Mouse (Mus musculus) midbrain, embryonic 13.5 days (tissue): ENCODE data around the gene Nln. TPM values are rescaled to one million over a fixed set of nuclear protein-coding genes. Genes with fewer than 3 reads are reported as not detected.

Source experiments
- ATAC-seq: fragments of 200-750 bp; cut with Nextera tagmentation; 2 replicates; pipeline ENCODE4 v1.8.0; 2017; ENCODE audit warnings: mild to moderate bottlenecking, moderate TSS enrichment, moderate library complexity
- H3K27ac ChIP-seq: fragments of 300-500 bp; sonication (generic); 2 replicates; pipeline ENCODE4 v1.5.1; 2015; ENCODE audit warnings: inconsistent platforms, mild to moderate bottlenecking, moderate library complexity
- H3K27me3 ChIP-seq: fragments of 300-500 bp; sonication (generic); 2 replicates; pipeline ENCODE4 v1.6.1; 2015; ENCODE audit warnings: mild to moderate bottlenecking, inconsistent platforms
- H3K36me3 ChIP-seq: fragments of 300-500 bp; sonication (generic); 2 replicates; pipeline ENCODE4 v1.6.1; 2015; ENCODE audit warnings: mild to moderate bottlenecking, inconsistent platforms
- H3K4me1 ChIP-seq: fragments of 300-500 bp; sonication (generic); replicated peaks from 2 replicates; pipeline ENCODE4 v1.6.1; 2015; ENCODE audit warnings: inconsistent platforms
- H3K4me2 ChIP-seq: fragments of 300-500 bp; sonication (generic); replicated peaks from 2 replicates; pipeline ENCODE4 v1.6.1; 2015; ENCODE audit warnings: moderate library complexity, mild to moderate bottlenecking, inconsistent platforms
- H3K4me3 ChIP-seq: fragments of 300-500 bp; sonication (generic); replicated peaks from 2 replicates; pipeline ENCODE4 v1.5.1; 2015; ENCODE audit warnings: mild to moderate bottlenecking, inconsistent platforms
- H3K9ac ChIP-seq: fragments of 300-500 bp; sonication (generic); replicated peaks from 2 replicates; pipeline ENCODE4 v1.6.1; 2015; ENCODE audit warnings: mild to moderate bottlenecking, inconsistent platforms
- H3K9me3 ChIP-seq: fragments of 300-500 bp; sonication (generic); 2 replicates; pipeline ENCODE4 v1.6.1; 2016; ENCODE audit warnings: mild to moderate bottlenecking, inconsistent platforms
- WGBS: fragments of 180-500 bp; shearing (Covaris S2); methylation state at CpG from one replicate; pipeline ENCODE4 v1.1.7; 2015; 5-methylcytosine and 5-hydroxymethylcytosine counted together
- polyA plus RNA-seq: library from polyadenylated mRNA; unstranded; fragments of >200 nt; fragmentation: Nextera tagmentation; extraction: Ambion mirVana; gene quantifications from 2 replicates; pipeline ENCODE4 v1.2.1, GENCODE M21; 2015

Nln gene
- polyA plus RNA-seq, 1 experiment from 2014 or later: 40.6 TPM

- Histone ChIP-seq H3K36me3 (peaks cover 46% of the 10 kb centered on the region), H3K4me1 (peaks cover 23% of the 10 kb centered on the region), H3K27me3 (no peaks in the 10 kb centered on the region), H3K27ac (no peak overlapping the region), H3K9me3 (no peaks in the 10 kb centered on the region), H3K4me3 (no peak overlapping the region), H3K4me2 (no peak overlapping the region), H3K9ac (no peak overlapping the region)
- no peak for ATAC-seq
- WGBS: 91% methylated on average over 2 of the region's 2 CpGs
Observed at GRCm38 (mm10) chr13:104114827-104115226, 5.4 kb upstream of the Nln start.

- no peak for ATAC-seq
- Histone ChIP-seq H3K4me1 (peaks cover 23% of the 10 kb centered on the region), H3K36me3 (peaks cover 35% of the 10 kb centered on the region), H3K4me3 (no peak overlapping the region), H3K27ac (no peak overlapping the region), H3K9ac (no peak overlapping the region), H3K9me3 (no peaks in the 10 kb centered on the region), H3K4me2 (no peak overlapping the region), H3K27me3 (no peaks in the 10 kb centered on the region)
- WGBS: 96% methylated on average over 4 of the region's 4 CpGs
Observed at GRCm38 (mm10) chr13:104113782-104114181, 4.4 kb upstream of the Nln start.

- peak overlapping the region; percentile 34 for H3K4me2 ChIP-seq
Observed at GRCm38 (mm10) chr13:104112266-104112900, 3.0 kb upstream of the Nln start.

GRCm38 (mm10) chr13:104110526-104110925, 1.1 kb upstream of the Nln start:
- 33% methylated on average over 7 of the region's 7 CpGs for WGBS
- Histone ChIP-seq H3K4me3 (peak overlapping the region; percentile 75), H3K27me3 (no peaks in the 10 kb centered on the region), H3K9ac (peak overlapping the region; percentile 81), H3K36me3 (peaks cover 15% of the 10 kb centered on the region; the same call in 1 of the 2 replicates), H3K4me2 (peak overlapping the region; percentile 92), H3K27ac (peak overlapping the region; percentile 79), H3K9me3 (no peaks in the 10 kb centered on the region), H3K4me1 (peaks cover 26% of the 10 kb centered on the region)
- no peak for ATAC-seq

More at GRCm38 (mm10) chr13:104112266-104112900, 3.0 kb upstream of the Nln start:
- no peaks in the 10 kb centered on the region for H3K9me3 ChIP-seq
- H3K27ac ChIP-seq: no peak overlapping the region; the same call in 1 of the 2 replicates
- no peaks in the 10 kb centered on the region for H3K27me3 ChIP-seq
- H3K4me3 ChIP-seq: peak overlapping the region; percentile 13
- no peak for ATAC-seq
- H3K36me3 ChIP-seq: peaks cover 28% of the 10 kb centered on the region
- 29% methylated on average over 12 of the region's 12 CpGs for WGBS
- peaks cover 26% of the 10 kb centered on the region for H3K4me1 ChIP-seq
- no peak overlapping the region for H3K9ac ChIP-seq

GRCm38 (mm10) chr13:104109816-104110521, 555 bp upstream of the Nln start:
- Histone ChIP-seq H3K4me3 (peak overlapping the region; percentile 75), H3K27me3 (no peaks in the 10 kb centered on the region), H3K4me2 (peak overlapping the region; percentile 92), H3K36me3 (peaks cover 10% of the 10 kb centered on the region; the same call in 1 of the 2 replicates), H3K9me3 (no peaks in the 10 kb centered on the region), H3K9ac (peak overlapping the region; percentile 81), H3K27ac (peak overlapping the region; percentile 79), H3K4me1 (peaks cover 26% of the 10 kb centered on the region)
- ATAC-seq: peak; percentile 91
- WGBS: under 1% methylated on average over 32 of the region's 38 CpGs

- H3K4me1 ChIP-seq: peaks cover 26% of the 10 kb centered on the region
- H3K4me2 ChIP-seq: peak overlapping the region; percentile 92
- H3K9me3 ChIP-seq: 0 out of 2 replicates have a peak, but pooled peaks cover 8% of the 10 kb centered on the region
- ATAC-seq: no peak
- 1% methylated on average over 24 of the region's 24 CpGs for WGBS
- peak overlapping the region; percentile 64 for H3K27ac ChIP-seq
- H3K4me3 ChIP-seq: peak overlapping the region; percentile 75
- H3K9ac ChIP-seq: peak overlapping the region; percentile 82
- no peaks in the 10 kb centered on the region for H3K27me3 ChIP-seq
- H3K36me3 ChIP-seq: peaks cover 8% of the 10 kb centered on the region
Observed at GRCm38 (mm10) chr13:104108651-104109287, 645 bp downstream of the Nln start.

- Histone ChIP-seq H3K36me3 (peaks cover 8% of the 10 kb centered on the region), H3K4me1 (no peaks in the 10 kb centered on the region), H3K27me3 (no peaks in the 10 kb centered on the region), H3K9ac (no peak overlapping the region), H3K27ac (no peak overlapping the region), H3K4me3 (no peak overlapping the region), H3K4me2 (no peak overlapping the region), H3K9me3 (0 out of 2 replicates have a peak, but pooled peaks cover 8% of the 10 kb centered on the region)
- ATAC-seq: no peak
- WGBS: 89% methylated on average over 5 of the region's 5 CpGs
Observed at GRCm38 (mm10) chr13:104101606-104102235, 7.7 kb downstream of the Nln start.

- no peak overlapping the region for H3K27ac ChIP-seq
- H3K4me2 ChIP-seq: no peak overlapping the region
- H3K9me3 ChIP-seq: 0 out of 2 replicates have a peak, but pooled peaks cover 8% of the 10 kb centered on the region
- H3K9ac ChIP-seq: no peak overlapping the region
- no peak overlapping the region for H3K4me3 ChIP-seq
- ATAC-seq: no peak
- WGBS: 93% methylated on average over 4 of the region's 4 CpGs
- no peaks in the 10 kb centered on the region for H3K4me1 ChIP-seq
- peaks cover 8% of the 10 kb centered on the region for H3K36me3 ChIP-seq
- no peaks in the 10 kb centered on the region for H3K27me3 ChIP-seq
Observed at GRCm38 (mm10) chr13:104100416-104100815, 9.0 kb downstream of the Nln start.

- Histone ChIP-seq H3K27me3 (no peaks in the 10 kb centered on the region), H3K4me2 (no peak overlapping the region), H3K4me1 (no peaks in the 10 kb centered on the region), H3K9me3 (no peaks in the 10 kb centered on the region), H3K9ac (no peak overlapping the region), H3K27ac (no peak overlapping the region), H3K4me3 (no peak overlapping the region), H3K36me3 (peaks cover 6% of the 10 kb centered on the region; the same call in 1 of the 2 replicates)
- ATAC-seq: no peak
- WGBS: 98% methylated on average over 7 of the region's 7 CpGs
Observed at GRCm38 (mm10) chr13:104097190-104097589, 12.2 kb downstream of the Nln start.

GRCm38 (mm10) chr13:104095955-104096354, 13.5 kb downstream of the Nln start:
- ATAC-seq: no peak

GRCm38 (mm10) chr13:104094531-104095385, 14.7 kb downstream of the Nln start:
- no peak for ATAC-seq
- H3K4me3 ChIP-seq: no peak overlapping the region
- H3K27ac ChIP-seq: no peak overlapping the region
- WGBS: 86% methylated on average over 11 of the region's 11 CpGs
- H3K36me3 ChIP-seq: peaks cover 6% of the 10 kb centered on the region; the same call in 1 of the 2 replicates
- H3K4me1 ChIP-seq: 0 out of 2 replicates have a peak, but pooled peaks cover 3% of the 10 kb centered on the region
- no peaks in the 10 kb centered on the region for H3K27me3 ChIP-seq
- H3K9me3 ChIP-seq: no peaks in the 10 kb centered on the region
- H3K4me2 ChIP-seq: no peak overlapping the region
- no peak overlapping the region for H3K9ac ChIP-seq

More at GRCm38 (mm10) chr13:104095955-104096354, 13.5 kb downstream of the Nln start:
- peaks cover 6% of the 10 kb centered on the region; the same call in 1 of the 2 replicates for H3K36me3 ChIP-seq
- H3K4me3 ChIP-seq: no peak overlapping the region
- H3K9me3 ChIP-seq: no peaks in the 10 kb centered on the region
- H3K4me1 ChIP-seq: 0 out of 2 replicates have a peak, but pooled peaks cover 2% of the 10 kb centered on the region
- no peak overlapping the region for H3K4me2 ChIP-seq
- no peak overlapping the region for H3K27ac ChIP-seq
- no peaks in the 10 kb centered on the region for H3K27me3 ChIP-seq
- H3K9ac ChIP-seq: no peak overlapping the region
- 51% methylated on average over 7 of the region's 7 CpGs for WGBS
